Mouse (Mus musculus) 3T3-L1 (cell line): ENCODE data around the gene Cdipt.

Experiments
- DNase-seq: peaks from one replicate; pipeline ENCODE4 v3.0.0-alpha.2; 2015; ENCODE audit warnings: low read depth, low spot score

The Cdipt gene

GRCm38 (mm10) chr7:127012845-127013244 is 37.1 kb downstream of the Cdipt start:
- DNase-seq: no peak

DNA sequence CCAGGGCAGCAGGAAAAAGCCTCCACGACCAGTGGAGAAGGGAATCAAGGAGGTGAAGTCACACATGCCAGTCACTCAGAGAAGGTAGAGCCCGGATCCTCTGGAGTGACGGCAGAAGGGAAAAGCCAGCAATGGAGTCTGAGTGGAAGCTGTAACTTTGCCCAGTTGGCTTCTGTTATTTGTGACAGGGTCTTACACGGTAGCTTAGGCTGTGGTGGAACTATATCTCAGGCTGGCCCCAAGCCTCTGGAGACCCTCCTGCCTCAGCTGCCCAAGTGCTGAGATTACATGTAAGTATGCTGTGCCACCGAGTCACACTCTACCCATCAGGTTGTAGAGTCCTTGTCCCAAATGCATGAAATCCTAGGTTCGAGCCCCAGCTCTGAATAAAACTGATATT is 37.7 kb downstream of the Cdipt start:
- no peak for DNase-seq

- DNase-seq: peak; percentile 78
Measured at GRCm38 (mm10) chr7:127014320-127014719, 38.6 kb downstream of the Cdipt start, which contains the start of gene Mvp. TSS of gene Mvp (minus strand) at chr7:127014621.

DNA sequence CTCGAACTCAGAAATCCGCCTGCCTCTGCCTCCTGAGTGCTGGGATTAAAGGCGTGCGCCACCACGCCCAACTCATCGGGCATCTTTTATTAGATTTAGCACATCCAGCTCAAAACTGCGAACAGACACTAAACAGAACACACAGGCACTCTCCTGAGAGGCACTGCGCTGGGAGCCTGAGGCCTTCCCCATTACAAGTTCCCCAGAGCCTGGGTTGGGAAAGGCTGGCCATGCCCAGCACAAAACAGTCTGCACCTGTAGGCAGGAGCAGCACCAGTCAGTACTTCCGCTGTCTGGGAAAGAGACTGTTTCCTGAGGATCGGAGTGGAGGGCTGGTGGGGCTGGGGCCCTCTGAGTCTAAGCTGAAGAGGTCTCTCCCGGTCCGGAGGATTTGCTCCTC is 39.3 kb downstream of the Cdipt start:
- DNase-seq: no peak

- peak; percentile 80 for DNase-seq
Measured at GRCm38 (mm10) chr7:127016081-127016480, 40.4 kb downstream of the Cdipt start.

DNA sequence TGATC is 40.6 kb downstream of the Cdipt start, which contains the start of gene Pagr1b:
Gene Pagr1b (minus strand): TSS at position 4 of the 5 bp plus-strand sequence.
- no peak for DNase-seq

DNA sequence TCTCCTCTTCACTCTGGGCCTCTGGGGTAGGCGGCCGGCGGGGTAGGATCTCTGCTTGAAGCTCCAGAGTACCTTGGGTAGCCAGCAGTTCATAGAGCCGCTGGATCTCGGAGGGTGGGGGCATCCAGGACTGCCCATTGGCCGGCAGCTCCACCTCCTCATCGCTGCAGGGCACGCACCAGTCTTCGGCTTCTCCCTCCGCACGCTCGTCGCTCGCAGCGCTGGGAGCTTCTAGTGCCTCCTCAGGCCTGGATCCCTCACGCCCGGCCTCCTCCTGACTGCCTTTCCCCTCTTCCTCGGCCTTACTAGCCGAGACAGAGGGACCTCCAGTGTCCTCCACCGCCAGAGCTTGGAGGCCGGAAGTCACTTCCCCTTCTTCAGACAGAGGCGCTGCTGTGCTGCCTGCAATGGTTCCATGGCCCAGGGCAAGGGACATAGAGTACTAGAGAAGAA is 40.8 kb downstream of the Cdipt start:
- peak; percentile 67 for DNase-seq

DNA sequence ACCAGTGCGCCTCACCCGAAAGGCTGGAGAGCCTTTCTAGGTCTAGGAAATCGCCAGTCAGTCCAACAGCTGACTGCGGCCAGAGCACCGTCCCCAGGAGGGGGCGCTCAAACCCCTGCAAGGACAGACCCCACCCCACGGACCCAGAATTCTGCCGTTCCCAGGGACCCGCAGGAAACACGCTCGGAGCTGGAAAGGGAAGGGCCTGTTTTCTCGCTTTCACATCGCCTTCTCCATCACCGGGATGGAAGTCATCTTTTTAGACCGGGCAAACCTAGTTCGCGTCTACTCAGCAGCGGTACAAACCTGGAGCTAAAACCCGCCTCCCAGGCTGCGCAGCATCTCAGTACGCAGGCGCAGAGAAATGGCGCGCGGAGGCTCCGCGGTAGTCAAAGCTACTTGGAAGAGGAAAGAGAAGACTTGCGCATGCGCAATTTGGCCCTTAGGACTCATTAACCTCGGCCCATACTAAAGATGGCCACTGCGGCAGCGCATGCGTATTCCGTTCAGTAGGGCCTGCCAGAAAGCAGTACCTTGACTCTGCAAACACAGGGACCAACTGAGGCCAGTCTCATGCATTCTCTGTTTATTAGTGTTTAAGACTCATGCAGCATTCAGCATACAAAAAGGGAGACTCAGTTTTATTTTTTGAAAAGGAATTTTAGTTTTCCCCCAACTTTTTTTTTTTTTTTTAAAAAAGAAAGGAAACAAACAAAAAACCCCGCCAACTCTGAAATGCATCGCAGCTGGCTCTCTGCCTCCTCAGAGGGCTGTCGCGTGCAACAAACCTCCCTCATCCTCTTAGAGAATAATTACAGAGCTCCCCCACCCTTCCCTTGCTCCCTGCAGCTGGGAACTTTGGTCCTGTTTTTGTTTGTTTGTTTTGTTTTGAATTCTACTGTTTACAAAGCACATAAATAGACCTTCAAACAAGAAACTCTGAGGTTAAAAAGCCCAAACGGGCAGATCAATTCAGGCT is 41.5 kb downstream of the Cdipt start, which contains the start of gene Pagr1a:
Gene Pagr1a (minus strand): TSS at position 382 of the 979 bp plus-strand sequence.
- DNase-seq: peak; percentile 99

GRCm38 (mm10) chr7:127017950-127018345 is 42.2 kb downstream of the Cdipt start:
- DNase-seq: no peak

DNA sequence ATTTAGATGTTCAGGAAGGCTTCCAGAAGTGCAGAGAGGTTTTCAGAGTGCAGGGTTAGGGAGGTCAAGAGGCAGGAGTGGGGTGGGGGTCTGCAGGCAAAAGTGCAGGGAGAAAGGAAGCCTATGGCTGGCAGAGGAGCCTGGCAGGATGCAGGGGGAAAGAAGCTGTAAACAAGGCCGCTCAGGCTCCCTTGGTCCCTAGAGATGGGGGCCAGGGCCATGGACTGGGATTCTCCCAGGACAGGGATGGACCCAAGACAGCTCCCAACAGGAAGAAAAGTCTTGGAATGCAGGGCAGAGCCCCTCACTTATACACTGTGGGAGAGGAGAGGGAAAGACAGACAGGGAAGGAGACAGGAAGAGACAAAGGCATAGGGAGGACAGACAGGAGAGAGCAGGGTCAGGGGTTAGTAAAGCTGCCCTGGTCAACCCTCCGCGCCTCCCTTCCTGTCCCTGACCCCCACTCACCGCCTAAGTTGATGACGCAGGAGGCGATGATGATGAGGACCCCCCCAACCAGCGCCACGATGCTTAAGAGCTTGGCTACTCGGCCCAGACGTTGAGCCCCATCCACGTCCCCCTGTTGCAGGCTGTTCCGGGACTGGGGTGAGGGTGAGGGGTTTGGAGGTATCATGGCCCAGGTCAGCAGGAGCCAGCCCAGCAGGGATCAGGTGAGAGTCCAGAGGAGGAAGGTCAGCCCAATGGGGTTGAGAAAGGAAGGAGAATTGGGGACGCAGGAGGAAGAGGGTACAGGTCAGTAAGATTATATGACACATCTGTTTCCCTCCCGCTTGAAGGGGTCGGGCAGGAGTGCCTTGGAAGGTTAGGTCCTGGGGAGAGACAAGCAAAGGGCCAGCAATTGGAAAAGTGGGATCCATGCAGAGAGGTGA is 42.9 kb downstream of the Cdipt start:
- DNase-seq: no peak

GRCm38 (mm10) chr7:127019306-127019960 is 43.7 kb downstream of the Cdipt start:
- DNase-seq: no peak

- no peak for DNase-seq
Measured at GRCm38 (mm10) chr7:127020031-127020430, 44.3 kb downstream of the Cdipt start.

GRCm38 (mm10) chr7:127020491-127020890 is 44.8 kb downstream of the Cdipt start:
- DNase-seq: no peak

DNA sequence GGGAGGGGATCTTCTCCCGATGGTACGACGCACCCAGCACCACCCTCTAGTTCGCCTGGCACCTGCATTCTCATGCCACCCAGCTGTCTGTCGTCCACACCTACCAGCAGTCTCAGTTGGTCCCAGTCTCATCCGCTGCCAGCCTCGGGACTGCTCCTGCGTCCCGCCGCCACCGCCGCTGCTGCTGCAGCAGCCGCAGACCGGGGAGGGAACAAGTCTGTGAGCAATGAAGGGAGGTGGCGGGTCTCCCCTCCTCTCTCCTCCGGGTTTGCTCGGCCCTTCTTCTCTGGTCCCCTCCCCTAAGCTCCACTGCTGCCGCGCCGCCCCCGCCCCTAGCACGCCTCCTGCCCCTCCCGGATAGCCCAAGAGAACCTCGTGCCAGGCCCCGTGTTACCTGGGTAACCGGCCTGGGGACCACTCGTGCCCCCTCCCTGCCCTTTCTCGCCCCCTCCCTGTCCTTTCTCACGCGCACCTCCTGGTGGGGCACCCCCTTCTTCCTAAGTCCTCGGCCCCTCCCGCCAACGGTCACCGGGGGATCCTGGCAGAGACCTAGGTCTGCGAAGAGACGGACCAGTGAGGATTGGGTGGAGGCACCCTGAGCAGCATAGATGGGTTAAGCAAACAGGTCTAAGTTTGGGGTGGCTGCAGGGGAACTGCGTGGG is 45.3 kb downstream of the Cdipt start, which contains the start of the genes Gm42742 and Prrt2:
Gene Gm42742 (minus strand): TSS at position 197 of the 662 bp plus-strand sequence.
Gene Prrt2 (minus strand): TSS at position 311 of the 662 bp plus-strand sequence.
- no peak for DNase-seq

DNA sequence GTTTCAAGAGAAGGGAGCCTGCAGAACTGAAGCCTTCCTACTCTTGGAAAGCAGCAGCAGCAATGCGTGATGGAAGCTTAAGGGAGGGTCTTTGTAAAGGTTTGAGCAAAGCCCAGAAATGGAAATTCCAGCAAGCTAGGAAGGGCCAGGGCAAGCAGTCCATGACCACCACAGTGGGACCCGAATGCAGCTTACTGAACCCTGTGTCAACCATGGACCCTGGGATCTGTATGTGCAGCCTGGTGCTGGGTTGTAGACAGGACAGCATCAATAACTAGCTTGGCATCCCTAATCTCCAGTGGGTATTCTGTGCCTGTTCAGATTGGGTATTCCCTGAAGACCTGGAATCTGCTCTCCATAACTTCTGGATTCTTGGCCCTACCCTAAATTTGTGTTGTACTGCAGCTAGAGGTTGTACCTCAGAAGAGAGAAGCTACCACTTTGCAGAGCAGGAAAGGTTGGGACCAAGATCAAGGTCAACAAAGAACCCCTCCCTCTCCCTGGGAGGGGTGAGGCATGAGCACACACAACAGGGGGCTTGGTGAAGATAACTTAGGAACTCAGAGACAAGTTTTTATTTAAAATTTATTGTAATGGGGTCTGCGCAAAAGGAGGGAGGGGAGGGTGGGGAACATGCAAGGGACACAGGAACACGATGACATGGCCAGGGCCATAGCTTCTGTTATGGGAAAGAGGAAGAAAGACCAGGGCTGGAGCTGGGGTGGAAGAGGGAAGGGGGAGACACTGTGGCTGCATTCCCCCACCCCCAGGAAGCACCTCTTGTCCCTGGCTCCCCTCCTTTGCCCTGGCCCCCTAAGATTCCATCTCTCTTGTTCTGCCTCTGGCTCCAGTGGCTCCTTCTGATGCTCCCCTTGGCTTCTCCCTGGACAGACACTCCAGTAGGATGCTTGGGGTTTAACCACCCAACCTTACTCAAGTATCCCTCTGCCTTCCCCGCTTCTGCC is 46.1 kb downstream of the Cdipt start:
- no peak for DNase-seq

- DNase-seq: no peak
Measured at GRCm38 (mm10) chr7:127022528-127023271, 47.0 kb downstream of the Cdipt start.

DNA sequence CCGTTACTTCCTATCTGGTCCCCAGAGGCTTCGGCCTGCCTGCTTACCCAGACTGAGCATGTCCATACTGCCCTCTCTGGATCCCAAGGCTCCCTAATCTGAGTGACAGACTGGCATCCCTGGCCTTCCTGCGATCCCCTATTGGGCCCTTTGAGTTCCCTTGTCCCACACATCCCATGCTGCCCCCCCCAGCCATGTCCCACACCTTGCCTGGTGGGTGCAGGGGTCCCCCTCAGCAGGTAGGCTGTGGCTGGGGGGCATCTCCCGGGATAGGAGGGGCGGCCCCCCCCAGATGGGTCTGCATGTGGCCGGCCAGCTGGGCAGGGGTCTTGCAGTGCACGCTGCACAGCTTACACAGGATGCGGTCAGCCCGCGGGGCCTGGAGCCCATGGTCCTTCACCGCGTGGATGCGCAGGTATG is 47.6 kb downstream of the Cdipt start:
- DNase-seq: no peak

- DNase-seq: peak; percentile 23
Measured at GRCm38 (mm10) chr7:127023896-127024690, 48.4 kb downstream of the Cdipt start.
